Mouse (Mus musculus): ENCODE measurements around the gene Nsmce3.

Gene Nsmce3

DNA sequence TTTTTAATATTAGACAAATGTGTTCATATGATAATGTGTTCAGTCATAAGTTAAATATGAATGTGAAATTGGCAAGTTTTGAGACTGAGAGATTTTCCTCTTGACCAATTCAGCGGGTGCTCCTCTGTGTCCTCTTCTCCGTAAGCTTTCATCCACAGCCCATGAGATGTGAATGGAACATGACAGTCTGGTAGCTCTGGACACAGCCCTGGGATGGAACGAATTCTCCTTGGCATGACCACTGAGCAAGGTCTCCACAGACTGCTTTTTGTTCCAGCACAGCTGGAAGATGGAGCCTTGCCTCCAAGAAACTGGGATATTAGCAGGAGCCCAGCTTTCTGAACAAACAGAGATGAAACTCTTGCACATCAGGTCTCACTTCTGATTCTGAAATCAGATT, 9.8 kb downstream of the Nsmce3 start:
- DNase-seq (ENCODE audit: low spot score), result no peak

DNA sequence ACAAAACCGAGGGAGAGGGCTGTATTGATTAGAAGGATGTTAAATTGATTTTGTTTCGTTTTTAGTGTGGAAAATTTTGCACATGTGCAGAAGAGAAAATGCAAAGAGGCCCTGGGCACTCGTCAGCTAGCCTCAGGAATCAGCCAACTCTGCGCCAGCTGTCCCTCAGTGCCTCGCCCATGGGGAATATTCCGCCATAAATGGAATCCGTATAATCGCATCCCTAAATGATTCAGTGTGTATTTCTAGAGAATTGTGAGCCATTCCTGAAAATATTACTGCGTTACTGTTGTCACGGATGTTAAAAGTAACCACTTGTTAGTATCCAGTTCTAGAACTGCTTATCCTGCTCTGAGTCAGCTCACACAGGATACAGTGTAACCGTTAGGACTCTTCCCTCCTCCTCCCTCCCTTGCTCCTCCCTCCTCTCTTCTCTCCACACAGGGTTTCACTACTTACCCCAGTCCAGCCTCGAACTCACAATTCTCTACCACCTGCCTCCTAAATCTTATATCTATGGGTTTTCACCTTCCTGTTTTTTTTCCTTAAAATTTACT, 16.2 kb downstream of the Nsmce3 start:
- no peak for DNase-seq (ENCODE audit: low spot score)

DNA sequence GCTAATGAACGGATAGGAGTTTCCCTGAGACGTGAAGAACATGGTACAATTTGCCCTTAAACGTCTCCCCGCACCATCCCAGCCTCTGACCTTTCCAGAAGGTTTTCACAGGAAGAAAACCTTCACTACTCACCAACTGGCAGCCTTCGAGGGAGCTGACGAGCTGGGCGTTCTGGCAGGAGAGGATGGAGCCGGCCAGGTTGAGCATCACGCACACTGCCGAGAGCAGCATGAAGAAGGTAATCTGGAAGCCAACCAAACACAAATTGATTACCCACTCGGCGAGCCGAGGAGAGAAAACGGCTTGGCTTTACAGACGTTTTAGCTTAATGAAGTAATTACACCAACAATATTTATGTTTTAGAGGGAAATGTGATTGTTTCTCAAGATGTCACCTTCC, 16.8 kb downstream of the Nsmce3 start:
- no peak for DNase-seq (ENCODE audit: low spot score)

DNA sequence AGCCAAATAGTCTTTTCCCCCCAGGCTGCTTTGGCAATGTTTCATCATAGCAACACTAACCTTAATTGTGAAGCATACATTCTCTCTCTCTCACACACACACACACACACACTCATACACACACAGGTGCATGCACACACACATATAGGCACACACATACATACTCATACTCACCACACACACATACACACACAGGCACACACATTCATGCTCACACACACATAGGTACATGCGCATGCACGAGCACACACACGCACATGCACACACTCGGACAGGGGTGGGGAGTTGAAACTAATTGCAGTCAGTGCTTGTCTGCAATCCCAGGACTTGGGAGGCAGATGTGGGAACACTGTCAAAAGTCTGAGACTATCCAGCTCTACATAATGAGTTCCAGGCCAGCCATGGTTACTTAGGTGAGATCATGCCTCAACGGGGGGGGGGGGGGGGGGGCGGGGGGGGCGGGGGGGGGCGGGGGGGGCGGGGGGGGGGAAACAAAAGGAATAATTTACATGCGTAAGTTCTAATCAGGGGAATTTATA, 17.3 kb downstream of the Nsmce3 start:
- no peak for DNase-seq (ENCODE audit: low spot score)

DNA sequence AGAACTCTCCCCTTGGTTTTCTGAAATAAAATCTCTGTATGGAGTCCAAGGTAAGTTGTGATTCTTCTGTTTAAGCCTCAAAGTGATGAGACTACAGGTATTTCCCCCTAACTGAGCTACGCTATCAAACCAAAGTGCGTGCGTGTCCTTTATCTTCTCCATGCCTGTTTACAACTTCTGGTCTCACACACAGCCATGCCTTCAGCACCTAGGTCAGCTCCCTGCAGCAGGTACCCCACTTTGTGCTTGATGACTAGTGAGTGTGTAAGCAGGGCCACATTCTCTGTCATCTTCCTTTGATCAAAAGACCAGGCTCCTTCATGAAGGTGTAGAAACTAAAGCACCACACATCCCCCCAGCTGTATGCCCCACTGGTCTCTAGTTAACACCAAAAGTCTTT, 22.0 kb downstream of the Nsmce3 start:
- no peak for DNase-seq (ENCODE audit: low spot score)

DNA sequence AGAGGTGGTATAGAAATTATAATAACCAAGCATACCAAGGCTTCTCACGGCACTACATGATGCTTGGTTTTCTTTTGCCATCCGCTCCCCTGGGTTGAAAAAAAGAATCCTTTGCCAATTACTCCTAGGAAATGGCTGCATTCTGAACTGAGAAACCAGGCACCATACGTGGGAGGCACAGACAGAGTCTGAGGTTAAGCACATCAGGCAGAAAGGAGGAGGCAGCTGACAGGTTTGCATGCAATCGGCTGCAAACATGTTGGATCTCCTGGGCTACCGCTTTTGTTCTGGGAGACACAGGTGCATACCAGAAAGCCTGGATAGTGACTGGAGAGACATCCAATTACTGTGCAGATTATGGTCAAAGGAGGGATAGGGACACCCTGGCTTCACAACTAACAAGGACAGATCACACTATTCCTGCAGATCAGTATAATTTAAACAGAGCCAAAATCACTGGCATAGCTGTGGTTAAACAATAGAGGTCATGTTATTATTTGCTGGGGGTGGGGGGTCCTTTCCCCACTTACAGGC, 25.4 kb downstream of the Nsmce3 start:
- DNase-seq (ENCODE audit: low spot score), result no peak

DNA sequence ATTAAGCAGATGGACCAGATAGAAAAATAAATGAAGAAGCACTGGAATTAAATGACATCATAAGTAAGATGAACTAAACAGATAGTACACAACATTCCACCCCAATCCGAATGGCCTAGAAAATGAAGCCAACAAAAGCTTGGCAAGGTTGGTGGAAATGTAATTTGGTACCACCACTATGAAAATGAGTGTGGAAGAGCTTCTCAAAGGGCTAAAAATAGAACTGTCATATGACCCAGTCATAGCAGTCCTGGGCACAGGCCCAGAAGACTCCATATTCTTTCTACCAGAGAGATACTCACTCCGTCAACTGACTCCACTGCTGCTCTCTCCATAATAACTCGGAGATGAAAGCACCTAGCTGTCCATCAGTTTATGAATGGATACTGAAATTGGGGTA, 26.7 kb downstream of the Nsmce3 start:
- no peak for DNase-seq (ENCODE audit: low spot score)

DNA sequence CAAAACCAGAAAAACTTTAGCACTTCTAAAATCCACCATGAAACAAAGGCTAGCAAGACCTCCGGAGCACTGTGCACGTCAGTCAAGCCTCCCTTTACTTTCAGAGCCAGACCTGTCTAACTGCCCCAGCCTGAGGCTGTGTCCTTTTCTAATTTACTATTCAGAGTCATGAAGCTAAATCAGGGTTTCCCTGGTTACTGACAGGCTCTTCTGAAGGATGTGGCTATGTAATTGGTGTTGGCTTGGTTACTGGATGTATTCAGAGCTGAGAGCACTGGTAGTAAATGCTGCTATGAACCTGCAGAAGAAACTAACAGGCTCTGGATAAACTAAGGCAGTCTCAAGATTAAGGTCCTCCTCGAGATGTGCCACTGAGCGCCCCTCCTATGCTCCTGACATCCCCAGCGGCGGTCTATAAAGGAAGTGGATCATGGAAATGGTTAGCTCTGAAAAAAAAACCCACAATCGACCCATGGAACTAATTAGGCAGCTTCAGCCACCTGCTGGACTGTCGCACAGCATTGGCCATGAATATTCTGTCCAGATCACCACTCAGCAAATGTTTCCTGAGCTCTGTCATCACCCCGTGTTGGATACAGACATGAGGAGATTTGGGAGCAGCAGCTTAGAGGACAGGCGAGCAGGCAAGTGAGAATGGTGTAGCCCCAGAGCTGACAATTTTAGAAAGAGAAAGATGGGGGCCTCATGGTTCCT, 31.7 kb downstream of the Nsmce3 start:
- DNase-seq (ENCODE audit: low spot score), result no peak

DNA sequence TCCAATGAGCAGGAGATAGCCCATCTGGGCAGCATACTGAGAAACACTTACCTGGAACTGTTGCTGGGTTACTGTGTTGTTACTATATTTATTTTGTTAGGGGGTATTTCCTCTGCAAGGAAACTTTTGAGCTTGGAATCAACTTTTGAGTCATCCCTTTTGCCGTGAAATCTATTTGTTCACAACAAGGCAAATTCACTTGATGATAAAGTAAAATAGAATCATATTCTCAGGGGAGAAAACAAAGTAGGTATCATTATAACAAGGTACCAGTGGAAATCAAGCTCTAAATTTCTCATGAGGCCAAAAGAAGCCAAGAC, 32.3 kb downstream of the Nsmce3 start:
- DNase-seq (ENCODE audit: low spot score), result no peak

DNA sequence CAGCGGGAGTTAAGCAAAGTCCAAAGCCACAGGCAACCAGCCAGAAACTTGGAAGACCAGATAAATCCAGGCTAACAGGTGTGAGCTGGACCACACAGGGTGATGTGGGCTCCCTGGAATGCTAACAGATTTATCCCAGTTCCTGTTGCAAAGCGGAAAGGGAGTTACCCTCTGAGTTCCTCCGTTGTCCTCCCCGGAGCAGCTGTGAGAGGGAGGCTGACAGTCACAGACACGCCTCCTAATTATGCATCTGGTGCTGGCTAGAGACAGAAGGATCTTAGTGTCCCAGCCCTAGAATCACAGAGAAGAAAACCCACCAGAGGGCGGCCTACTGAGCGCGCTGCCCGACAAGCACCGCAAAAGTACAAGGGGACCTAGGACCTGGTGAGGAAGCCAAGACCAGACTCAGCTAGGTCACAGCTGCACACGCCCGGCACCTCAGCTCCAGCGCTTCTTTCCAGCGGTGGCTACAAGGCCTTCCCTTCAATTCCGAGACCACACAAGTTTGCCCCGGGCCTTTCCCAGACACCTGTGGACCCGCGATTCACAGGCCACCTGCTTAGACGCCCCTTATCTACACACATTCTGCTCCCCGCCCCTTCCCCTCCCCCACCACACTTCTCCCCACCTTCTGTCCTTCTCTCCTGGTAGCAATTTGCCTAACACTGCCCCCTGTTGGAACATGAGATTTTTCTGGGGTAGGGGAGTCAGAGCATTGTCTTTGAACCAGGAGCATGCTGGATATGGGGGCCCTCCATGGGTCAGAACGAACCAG, 32.8 kb downstream of the Nsmce3 start:
- no peak for DNase-seq (ENCODE audit: low spot score)

DNA sequence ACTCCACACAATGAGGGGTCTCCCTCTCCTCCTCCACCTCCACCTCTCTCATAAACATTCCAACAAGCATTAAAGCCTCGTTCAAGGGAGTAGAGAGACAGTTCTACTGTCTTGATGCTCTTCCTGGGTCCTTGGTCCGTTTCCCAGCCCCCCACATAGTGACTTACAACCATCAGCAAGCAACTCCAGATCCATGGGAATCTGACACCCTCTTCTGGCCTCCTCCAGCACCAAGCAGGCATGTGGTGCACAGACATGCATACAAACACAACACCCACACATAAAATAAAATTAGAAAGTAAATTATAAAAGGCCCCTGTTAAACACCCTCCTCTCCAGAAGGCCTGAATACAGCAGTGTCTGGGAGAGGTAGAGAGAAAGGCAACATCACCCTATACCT, 33.5 kb downstream of the Nsmce3 start:
- no peak for DNase-seq (ENCODE audit: low spot score)

DNA sequence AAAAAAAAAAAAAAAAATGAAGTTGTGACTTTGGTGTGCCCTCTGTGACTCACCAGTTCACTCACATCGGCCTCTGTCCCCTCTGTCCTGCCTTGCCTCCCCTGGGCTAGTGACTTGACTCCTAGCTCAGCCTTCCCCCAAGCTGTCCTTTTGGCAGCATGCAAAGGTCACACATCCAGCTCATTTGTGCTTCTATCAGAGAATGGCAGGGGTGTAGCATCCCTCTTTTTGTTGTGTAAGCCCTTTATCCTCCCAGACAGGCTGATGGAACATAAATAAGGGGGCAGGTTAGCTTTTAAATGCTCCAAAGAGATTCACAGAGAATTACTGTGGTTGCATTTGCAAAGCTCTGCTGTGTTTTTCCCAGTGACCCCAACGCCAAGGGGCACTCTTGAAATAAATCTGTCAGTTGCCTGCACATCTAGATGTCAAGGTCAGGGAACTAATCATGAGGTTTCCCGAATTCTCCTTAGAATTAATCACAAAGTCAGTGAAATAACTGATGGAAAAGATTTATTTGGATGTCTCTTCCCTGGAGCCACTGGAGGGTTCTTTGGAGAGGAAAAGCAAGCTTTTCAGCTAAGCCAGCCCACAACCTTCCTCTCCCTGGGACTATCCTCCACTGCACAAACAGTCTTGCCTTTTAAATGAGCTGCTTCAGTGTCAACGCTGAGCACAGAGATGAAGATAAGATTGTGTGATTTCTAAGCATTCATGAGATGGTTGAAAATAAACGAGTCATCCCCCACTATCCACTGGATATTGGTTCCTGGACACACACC, 42.4 kb downstream of the Nsmce3 start:
- DNase-seq (ENCODE audit: low spot score), result no peak

DNA sequence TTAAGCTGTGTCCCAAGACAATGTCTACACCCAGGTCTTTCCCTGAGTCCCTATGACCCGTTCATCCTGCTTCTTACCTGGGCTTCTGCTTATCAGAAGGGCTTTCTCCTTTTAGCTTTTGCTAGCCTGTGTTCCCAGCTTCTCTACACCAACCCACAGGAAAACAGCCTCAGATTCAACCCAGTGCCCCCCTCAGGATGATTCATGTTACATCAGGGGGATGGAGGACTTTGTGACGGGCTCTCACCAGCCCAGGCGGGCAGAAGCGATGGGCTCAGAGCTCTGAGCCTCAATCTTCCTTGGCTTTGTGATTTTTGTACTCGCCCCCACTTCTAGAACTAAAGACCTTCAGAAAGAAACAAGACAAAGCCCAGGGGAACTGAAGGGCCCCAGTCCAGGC, 51.7 kb downstream of the Nsmce3 start:
- DNase-seq (ENCODE audit: low spot score), result no peak

DNA sequence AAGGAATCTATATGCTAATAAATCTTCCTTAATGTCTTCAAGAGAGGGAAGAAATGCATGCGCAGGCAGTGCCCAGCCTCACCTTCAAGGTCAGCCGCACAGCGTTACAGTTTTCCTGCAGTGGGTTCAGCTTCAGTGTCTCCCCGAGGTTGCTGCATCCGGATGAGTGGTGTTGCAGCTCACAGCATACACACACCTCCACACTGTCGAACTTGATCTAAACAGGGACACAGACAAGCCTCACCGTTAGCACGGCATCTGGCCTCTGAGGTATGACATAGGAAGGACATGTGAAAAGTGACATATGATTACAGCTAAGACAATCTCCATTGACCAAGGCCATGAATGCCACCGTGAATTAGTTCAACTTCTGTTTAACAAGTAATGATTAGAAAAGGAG, 53.1 kb downstream of the Nsmce3 start:
- no peak for DNase-seq (ENCODE audit: low spot score)
